Mouse (Mus musculus) layer of hippocampus, postnatal 36 days (tissue): ENCODE results near the gene Gm17693. TPM values are rescaled to one million over a fixed set of nuclear protein-coding genes. Genes with fewer than 3 reads are reported as not detected.
"Not testable (repeated sequence)": the region's sequence is repeated elsewhere in the genome, so short reads cannot be mapped to it uniquely, and the experiment has no call there.

Source experiments
- DNase-seq, 2 experiments: peaks; one replicate each; pipeline ENCODE4 v3.0.0; 2022
- total RNA-seq, 2 experiments: library from RNA; stranded (reverse); gene quantifications; 2 replicates each; pipeline ENCODE4 v1.2.3; 2021

Gm17693 gene
- not detected for total RNA-seq

DNA sequence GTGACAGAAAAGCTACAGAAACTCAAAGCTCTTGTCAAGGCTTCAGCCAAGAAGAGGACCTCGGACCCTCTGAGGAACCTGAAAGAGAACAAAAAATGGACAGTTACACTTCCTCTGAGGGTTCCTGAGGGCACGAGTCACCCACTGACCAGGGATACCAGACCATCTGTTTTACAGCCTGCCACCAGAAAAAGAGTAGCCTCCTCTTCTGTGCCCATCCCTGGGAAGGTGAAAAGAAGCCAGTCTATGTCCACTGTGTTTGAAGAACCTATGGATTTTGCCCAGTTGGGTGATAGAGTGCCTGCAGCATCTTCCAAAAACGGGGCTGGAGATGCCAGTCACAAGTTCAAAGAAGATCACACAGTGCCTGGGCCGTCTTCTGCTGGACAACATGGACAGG is at the start of gene Gm17693:
Gene Gm17693 (plus strand): TSS at position 301 of the 400 bp plus-strand sequence.
- DNase-seq: not testable (repeated sequence)
